Mouse (Mus musculus) brown adipose tissue, adult 24 weeks (tissue): ENCODE measurements at regions not wholly inside any gene's neighbourhood (a gene's known extent, or its start where the extent isn't known, plus 50 kb on each side); places are given as distances from the start of the nearest gene placed in this dataset.

Source experiments
- H3K27ac ChIP-seq: fragments of 200-500 bp; replicated peaks from 2 replicates; pipeline ENCODE4 v1.5.1; 2012; ENCODE audit warnings: low read depth, mild to moderate bottlenecking, low read length
- H3K4me1 ChIP-seq: fragments of 200-500 bp; 2 replicates; pipeline ENCODE4 v1.6.1; 2012; ENCODE audit warnings: low read length, mixed read lengths; ENCODE audit not compliant: control insufficient read depth, insufficient read depth, insufficient read length
- H3K4me3 ChIP-seq: fragments of 200-500 bp; 2 replicates; pipeline ENCODE4 v1.5.1; 2012; ENCODE audit warnings: low read depth, mild to moderate bottlenecking, low read length, moderate library complexity; ENCODE audit not compliant: insufficient read depth

GRCm38 (mm10) chr9:79301580-79301979 lies 417.1 kb downstream of the Col12a1 start:
- H3K4me3 ChIP-seq: no peak overlapping the region
- no peaks in the 10 kb centered on the region for H3K4me1 ChIP-seq
- H3K27ac ChIP-seq: no peak overlapping the region

- Histone ChIP-seq H3K4me3 (no peak overlapping the region), H3K27ac (no peak overlapping the region), H3K4me1 (no peaks in the 10 kb centered on the region)
Observed at GRCm38 (mm10) chr9:79310591-79310990, 408.0 kb downstream of the Col12a1 start.

GRCm38 (mm10) chr9:79317411-79317810 lies 401.2 kb downstream of the Col12a1 start:
- no peak overlapping the region for H3K4me3 ChIP-seq

GRCm38 (mm10) chr9:79346371-79347096 lies 372.1 kb downstream of the Col12a1 start:
- Histone ChIP-seq H3K4me3 (no peak overlapping the region), H3K27ac (no peak overlapping the region), H3K4me1 (no peaks in the 10 kb centered on the region)

More at GRCm38 (mm10) chr9:79317411-79317810, 401.2 kb downstream of the Col12a1 start:
- H3K27ac ChIP-seq: no peak overlapping the region
- no peaks in the 10 kb centered on the region for H3K4me1 ChIP-seq

- no peaks in the 10 kb centered on the region for H3K4me1 ChIP-seq
- no peak overlapping the region for H3K4me3 ChIP-seq
- H3K27ac ChIP-seq: no peak overlapping the region
Observed at GRCm38 (mm10) chr9:79392020-79392419, 326.6 kb downstream of the Col12a1 start.

- Histone ChIP-seq H3K4me1 (no peaks in the 10 kb centered on the region), H3K27ac (no peak overlapping the region), H3K4me3 (no peak overlapping the region)
Observed at GRCm38 (mm10) chr9:79414989-79415388, 303.6 kb downstream of the Col12a1 start.

- no peak overlapping the region for H3K27ac ChIP-seq
- H3K4me1 ChIP-seq: no peaks in the 10 kb centered on the region
- H3K4me3 ChIP-seq: no peak overlapping the region
Observed at GRCm38 (mm10) chr9:79430417-79430816, 288.2 kb downstream of the Col12a1 start.

- Histone ChIP-seq H3K4me3 (no peak overlapping the region), H3K27ac (no peak overlapping the region), H3K4me1 (0 out of 2 replicates have a peak, but pooled peaks cover 3% of the 10 kb centered on the region)
Observed at GRCm38 (mm10) chr9:79437636-79438035, 281.0 kb downstream of the Col12a1 start.

- 0 out of 2 replicates have a peak overlapping the region, but pooled peaks have one; percentile 41 for H3K27ac ChIP-seq
- H3K4me1 ChIP-seq: 0 out of 2 replicates have a peak, but pooled peaks cover 3% of the 10 kb centered on the region
- 0 out of 2 replicates have a peak overlapping the region, but pooled peaks have one; percentile 12 for H3K4me3 ChIP-seq
Observed at GRCm38 (mm10) chr9:79439233-79439960, 279.2 kb downstream of the Col12a1 start.

- Histone ChIP-seq H3K27ac (no peak overlapping the region), H3K4me3 (no peak overlapping the region), H3K4me1 (no peaks in the 10 kb centered on the region)
Observed at GRCm38 (mm10) chr9:79455226-79455625, 263.4 kb downstream of the Col12a1 start.

GRCm38 (mm10) chr9:79479118-79479517 lies 239.5 kb downstream of the Col12a1 start:
- Histone ChIP-seq H3K4me1 (no peaks in the 10 kb centered on the region), H3K27ac (no peak overlapping the region), H3K4me3 (no peak overlapping the region)

GRCm38 (mm10) chr9:79500253-79500652 lies 218.4 kb downstream of the Col12a1 start:
- Histone ChIP-seq H3K4me3 (no peak overlapping the region), H3K4me1 (no peaks in the 10 kb centered on the region), H3K27ac (no peak overlapping the region)

GRCm38 (mm10) chr9:79502034-79502433 lies 216.6 kb downstream of the Col12a1 start:
- H3K4me3 ChIP-seq: no peak overlapping the region
- no peak overlapping the region for H3K27ac ChIP-seq
- H3K4me1 ChIP-seq: no peaks in the 10 kb centered on the region

- Histone ChIP-seq H3K27ac (no peak overlapping the region), H3K4me3 (no peak overlapping the region), H3K4me1 (no peaks in the 10 kb centered on the region)
Observed at GRCm38 (mm10) chr9:79516384-79516783, 202.2 kb downstream of the Col12a1 start.

GRCm38 (mm10) chr9:79517461-79517860 lies 201.2 kb downstream of the Col12a1 start:
- H3K4me1 ChIP-seq: no peaks in the 10 kb centered on the region
- no peak overlapping the region for H3K27ac ChIP-seq
- no peak overlapping the region for H3K4me3 ChIP-seq

GRCm38 (mm10) chr9:79518640-79519039 lies 200.0 kb downstream of the Col12a1 start:
- H3K4me1 ChIP-seq: no peaks in the 10 kb centered on the region
- no peak overlapping the region for H3K27ac ChIP-seq
- H3K4me3 ChIP-seq: no peak overlapping the region
